Mouse (Mus musculus) stomach, embryonic 16.5 days (tissue): ENCODE measurements around the gene Tmem217. TPM values are rescaled to one million over a fixed set of nuclear protein-coding genes. Genes with fewer than 3 reads are reported as not detected.

Experiments
- ATAC-seq: fragments of 200-750 bp; cut with Nextera tagmentation; 2 replicates; pipeline ENCODE4 v1.8.0; 2017; ENCODE audit warnings: moderate number of reproducible peaks, moderate TSS enrichment; ENCODE audit not compliant: insufficient read depth, low FRiP score
- H3K27ac ChIP-seq: fragments of 300-500 bp; sonication (generic); 2 replicates; pipeline ENCODE4 v1.5.1; 2014; ENCODE audit warnings: low read length
- H3K27me3 ChIP-seq: fragments of 300-500 bp; sonication (generic); 2 replicates; pipeline ENCODE4 v1.6.1; 2014; ENCODE audit warnings: low read length, control low read depth, mixed read lengths; ENCODE audit not compliant: control insufficient read depth, insufficient read depth
- H3K36me3 ChIP-seq: fragments of 300-500 bp; sonication (generic); 2 replicates; pipeline ENCODE4 v1.6.1; 2014; ENCODE audit warnings: low read length; ENCODE audit not compliant: control insufficient read depth, insufficient read depth
- H3K4me1 ChIP-seq: fragments of 300-500 bp; sonication (generic); 2 replicates; pipeline ENCODE4 v1.6.1; 2014; ENCODE audit warnings: low read length, control low read depth, mixed read lengths; ENCODE audit not compliant: control insufficient read depth, insufficient read depth
- H3K4me2 ChIP-seq: fragments of 300-500 bp; sonication (generic); 2 replicates; pipeline ENCODE4 v1.6.1; 2014; ENCODE audit warnings: low read depth, low read length, mixed read lengths
- H3K4me3 ChIP-seq: fragments of 300-500 bp; sonication (generic); replicated peaks from 2 replicates; pipeline ENCODE4 v1.5.1; 2014; ENCODE audit warnings: mild to moderate bottlenecking, low read length
- H3K9ac ChIP-seq: fragments of 300-500 bp; sonication (generic); 2 replicates; pipeline ENCODE4 v1.6.1; 2014; ENCODE audit warnings: low read length
- H3K9me3 ChIP-seq: fragments of 300-500 bp; sonication (generic); replicated peaks from 2 replicates; pipeline ENCODE4 v1.6.1; 2016; ENCODE audit warnings: low read length, control low read depth; ENCODE audit not compliant: control insufficient read depth
- WGBS: fragments of 180-500 bp; shearing (Covaris S2); extraction: QIAGEN DNeasy Blood & Tissue Kit; methylation state at CpG from one replicate; pipeline ENCODE4 v1.1.7; 2014; 5-methylcytosine and 5-hydroxymethylcytosine counted together
- polyA plus RNA-seq: library from polyadenylated mRNA; unstranded; fragments of >200 nt; fragmentation: Nextera tagmentation; extraction: Ambion mirVana; gene quantifications from 2 replicates; pipeline ENCODE4 v1.2.1, GENCODE M21; 2015

The Tmem217 gene
- polyA plus RNA-seq, 1 experiment from 2014 or later: 0.61 TPM

DNA sequence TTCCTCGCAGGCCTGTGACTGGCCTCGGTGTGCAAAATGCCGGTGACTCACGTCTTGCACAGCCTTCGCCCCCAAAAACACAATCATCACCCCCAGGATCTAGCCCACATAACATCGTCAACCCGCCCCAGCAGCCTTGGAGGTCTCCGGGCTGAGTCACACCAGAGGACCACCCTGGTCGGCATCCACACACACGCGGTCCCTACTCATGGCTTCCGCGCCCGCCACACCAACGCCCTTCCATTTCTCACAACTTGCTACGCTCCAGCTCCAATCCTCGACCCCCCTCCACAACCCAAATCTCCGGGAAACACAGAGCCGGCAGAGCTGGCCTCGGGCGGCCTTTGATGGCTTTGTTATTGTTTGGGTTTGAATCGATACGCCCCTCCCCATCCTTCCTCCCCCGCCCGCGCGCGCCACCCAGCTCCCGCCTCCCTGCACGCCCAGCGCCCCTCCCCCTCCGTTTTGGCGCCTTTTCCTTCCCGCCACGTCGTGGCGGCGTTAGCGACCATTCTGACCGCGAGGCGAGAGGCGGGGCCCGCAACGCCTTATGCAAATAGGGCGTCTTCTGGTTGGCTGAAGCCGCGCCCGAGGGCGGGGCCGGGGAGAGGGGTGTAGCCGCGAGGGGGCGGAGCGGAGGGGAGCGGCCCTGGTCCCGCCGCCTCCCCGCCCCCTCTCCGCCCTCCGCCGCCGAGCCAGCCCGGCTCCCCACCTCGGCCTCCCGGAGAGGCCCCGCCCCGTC is 62.0 kb downstream of the Tmem217 start:
- peak; percentile 93 for ATAC-seq
- under 1% methylated on average over 62 of the region's 68 CpGs for WGBS

DNA sequence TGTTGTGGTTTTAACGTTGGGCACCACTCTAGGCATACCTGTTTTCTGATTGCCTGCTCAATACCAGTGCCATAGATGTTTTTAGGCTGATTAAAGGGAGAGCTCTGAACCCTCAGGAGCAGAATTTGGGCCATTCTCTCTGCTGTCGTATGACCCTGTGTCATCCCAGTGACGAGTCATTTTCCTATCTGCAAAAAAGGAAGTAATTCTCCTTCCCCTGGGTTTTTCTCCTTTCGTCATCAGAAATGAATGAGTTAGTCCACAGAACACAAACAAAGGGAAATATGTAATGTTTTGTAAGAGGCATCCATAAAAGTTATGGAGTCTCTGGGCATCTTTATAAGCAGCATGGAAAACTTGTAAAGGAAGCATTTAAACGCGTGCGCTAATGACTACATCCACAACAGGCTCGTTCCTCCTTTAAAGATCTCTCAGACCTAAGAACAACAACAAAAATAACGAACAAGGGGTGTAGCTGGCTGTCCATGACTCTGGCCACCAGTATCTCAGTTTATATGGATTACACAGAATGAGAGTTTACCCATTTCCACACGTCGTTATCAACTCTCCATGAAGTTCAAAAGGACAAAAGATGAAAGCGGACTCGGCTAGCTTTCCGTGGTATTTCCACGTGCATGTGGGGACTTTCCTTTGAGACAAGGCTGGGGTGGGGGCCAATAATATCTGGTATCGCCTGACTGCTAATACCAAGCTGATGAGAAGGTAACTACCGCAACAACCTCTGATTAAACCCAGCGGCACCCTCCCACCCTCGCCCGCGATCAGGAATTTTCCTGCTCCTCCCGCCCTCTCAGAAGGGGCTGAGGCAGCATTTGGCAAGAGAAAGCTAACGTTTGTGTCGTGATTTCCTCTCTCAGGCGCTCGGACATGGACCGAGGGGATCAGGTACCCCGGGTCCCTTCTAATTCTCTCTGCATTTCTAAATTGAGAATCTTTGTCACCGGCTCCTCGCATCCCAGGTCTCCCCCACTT is 62.9 kb downstream of the Tmem217 start:
- H3K4me1 ChIP-seq: peaks cover 15% of the 10 kb centered on the region
- H3K9me3 ChIP-seq: no peaks in the 10 kb centered on the region
- peak overlapping the region; percentile 82 for H3K4me2 ChIP-seq
- WGBS: 5% methylated on average over 30 of the region's 30 CpGs
- peak overlapping the region; percentile 83 for H3K27ac ChIP-seq
- H3K27me3 ChIP-seq: no peaks in the 10 kb centered on the region
- ATAC-seq: no peak
- peaks cover 5% of the 10 kb centered on the region; the same call in 1 of the 2 replicates for H3K36me3 ChIP-seq
- H3K4me3 ChIP-seq: peak overlapping the region; percentile 65
- peak overlapping the region; percentile 75 for H3K9ac ChIP-seq

More for the DNA sequence above, 62.0 kb downstream of the Tmem217 start:
- H3K36me3 ChIP-seq: peaks cover 9% of the 10 kb centered on the region; the same call in 1 of the 2 replicates
- H3K4me1 ChIP-seq: peaks cover 18% of the 10 kb centered on the region
- H3K27me3 ChIP-seq: no peaks in the 10 kb centered on the region
- peak overlapping the region; percentile 90 for H3K9ac ChIP-seq
- peak overlapping the region; percentile 83 for H3K27ac ChIP-seq
- H3K4me2 ChIP-seq: peak overlapping the region; percentile 91
- no peaks in the 10 kb centered on the region for H3K9me3 ChIP-seq
- peak overlapping the region; percentile 90 for H3K4me3 ChIP-seq

DNA sequence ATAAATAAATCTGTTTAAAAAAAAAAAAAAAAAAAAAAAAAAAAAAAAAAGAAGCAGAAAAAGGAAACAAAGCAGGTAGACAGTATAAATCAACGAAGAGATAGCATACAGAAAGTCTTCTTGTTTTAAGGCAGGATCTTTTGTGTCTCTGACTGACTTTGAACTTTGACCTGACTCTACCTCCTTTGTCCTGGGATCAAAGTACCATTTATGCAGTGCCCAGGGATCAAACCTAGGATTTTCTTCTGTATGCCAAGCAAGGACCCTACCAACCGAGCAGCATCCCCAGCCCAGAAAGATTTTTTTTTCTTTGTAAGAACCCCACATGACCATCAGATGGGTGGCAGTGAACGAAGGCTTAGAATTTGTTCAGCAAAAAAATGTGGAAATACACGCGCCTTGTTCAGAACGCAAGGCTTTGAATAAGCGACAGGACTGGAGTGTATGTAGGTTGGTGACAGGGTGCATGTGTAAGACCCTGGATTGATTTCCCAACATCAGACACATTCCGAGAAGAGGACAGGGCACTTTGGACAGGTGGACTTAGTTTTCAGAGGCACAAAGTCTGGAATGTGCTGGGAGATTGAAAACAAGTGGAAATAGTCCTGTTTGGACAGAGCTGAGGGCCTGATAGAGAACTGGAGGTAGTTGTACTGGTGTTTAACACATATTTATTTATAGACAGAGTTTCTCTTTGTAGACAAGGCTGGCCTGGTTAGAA is 63.8 kb downstream of the Tmem217 start:
- no peaks in the 10 kb centered on the region for H3K27me3 ChIP-seq
- WGBS: 84% methylated on average over 8 of the region's 8 CpGs
- no peak for ATAC-seq
- peaks cover 11% of the 10 kb centered on the region for H3K4me1 ChIP-seq
- no peak overlapping the region for H3K4me3 ChIP-seq
- H3K9ac ChIP-seq: no peak overlapping the region
- no peak overlapping the region for H3K27ac ChIP-seq
- no peak overlapping the region for H3K4me2 ChIP-seq
- H3K36me3 ChIP-seq: no peaks in the 10 kb centered on the region
- no peaks in the 10 kb centered on the region for H3K9me3 ChIP-seq

DNA sequence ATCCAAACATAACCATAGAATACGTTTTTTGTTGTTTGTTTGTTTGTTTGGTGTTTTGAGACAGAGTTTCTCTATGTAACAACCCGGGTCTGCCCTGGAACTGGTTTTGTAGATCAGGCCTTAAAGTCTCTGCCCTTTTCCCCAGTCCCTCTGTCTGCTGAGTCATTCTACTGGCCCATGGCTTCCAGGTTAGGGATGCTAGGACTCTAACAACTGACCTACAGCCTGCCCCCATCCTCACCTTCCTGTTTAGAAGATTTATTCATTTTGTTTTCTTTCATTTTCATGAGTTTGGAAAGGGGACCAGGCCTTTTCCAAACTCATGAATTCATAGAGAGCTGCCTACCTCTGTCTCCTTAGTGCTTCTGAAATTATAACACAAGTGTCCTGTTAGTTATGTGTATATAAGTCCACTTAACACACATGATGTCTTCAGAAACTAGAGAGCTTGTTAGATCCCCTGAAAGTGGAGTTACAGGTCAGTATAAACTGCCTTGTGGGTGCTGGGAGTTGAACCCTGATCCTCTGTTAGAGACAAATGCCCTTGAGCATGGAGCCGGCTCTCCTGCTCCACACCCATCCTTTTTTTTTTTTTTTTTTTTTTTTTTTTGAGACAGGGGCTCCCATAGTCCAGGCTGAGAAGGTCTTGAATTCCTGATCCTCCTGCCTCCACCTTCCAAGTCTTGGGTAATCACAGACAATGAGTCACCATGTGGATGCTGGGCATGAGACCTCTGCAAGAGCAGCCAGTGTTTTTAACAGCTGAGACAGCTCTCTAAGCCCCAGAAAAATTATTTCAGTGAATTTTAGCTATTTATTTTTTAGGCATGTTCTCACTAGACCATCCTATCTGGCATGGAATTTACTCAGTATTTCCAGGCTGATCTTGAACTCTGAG is 66.6 kb downstream of the Tmem217 start:
- Histone ChIP-seq H3K9ac (no peak overlapping the region), H3K9me3 (no peaks in the 10 kb centered on the region), H3K4me3 (no peak overlapping the region), H3K27ac (no peak overlapping the region), H3K27me3 (no peaks in the 10 kb centered on the region), H3K4me1 (peaks cover 5% of the 10 kb centered on the region; the same call in 1 of the 2 replicates), H3K36me3 (no peaks in the 10 kb centered on the region), H3K4me2 (no peak overlapping the region)
- 59% methylated on average over 3 of the region's 3 CpGs for WGBS
- ATAC-seq: no peak

DNA sequence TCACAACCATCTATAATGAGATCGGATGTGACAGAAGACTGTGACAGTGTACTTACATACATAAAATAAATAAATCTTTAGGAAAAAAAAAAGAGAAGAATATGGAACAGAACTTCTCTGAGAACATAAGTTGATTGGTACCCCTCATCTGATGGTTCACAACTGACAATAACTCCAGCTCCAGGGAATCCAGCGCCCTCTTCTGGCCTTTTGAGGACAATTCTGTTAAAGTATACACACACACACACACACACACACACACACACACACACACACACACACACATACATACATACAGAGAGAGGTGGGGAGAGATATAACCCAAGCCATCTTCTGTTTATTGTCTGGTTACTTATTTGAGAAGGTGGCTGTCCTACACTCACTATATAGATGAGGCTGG is 67.8 kb downstream of the Tmem217 start:
- no peak overlapping the region for H3K4me3 ChIP-seq
- no peak overlapping the region for H3K4me2 ChIP-seq
- no peak overlapping the region for H3K27ac ChIP-seq
- no peaks in the 10 kb centered on the region for H3K36me3 ChIP-seq
- H3K27me3 ChIP-seq: no peaks in the 10 kb centered on the region
- 87% methylated on average over 2 of the region's 2 CpGs for WGBS
- H3K4me1 ChIP-seq: peaks cover 5% of the 10 kb centered on the region; the same call in 1 of the 2 replicates
- H3K9me3 ChIP-seq: no peaks in the 10 kb centered on the region
- no peak overlapping the region for H3K9ac ChIP-seq
- no peak for ATAC-seq

DNA sequence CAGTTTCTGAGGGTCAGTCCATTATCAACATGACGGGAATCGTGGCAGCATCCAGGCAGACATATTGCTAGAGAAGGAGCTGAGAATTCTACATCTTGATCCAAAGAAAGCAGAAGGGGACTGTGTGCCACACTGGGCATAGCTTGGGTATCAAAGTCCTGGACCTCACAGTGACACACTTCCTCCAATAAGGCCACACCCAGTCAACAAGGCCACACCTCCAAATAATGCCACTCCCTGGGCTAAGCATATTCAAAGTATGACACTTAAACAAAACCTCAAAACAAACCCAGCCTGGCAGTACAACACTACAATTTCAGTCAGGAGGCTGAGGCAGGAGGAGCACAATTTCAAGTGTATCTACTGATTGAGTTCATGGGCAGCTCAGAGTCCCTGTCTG is 68.9 kb downstream of the Tmem217 start:
- no peak overlapping the region for H3K27ac ChIP-seq
- no peak overlapping the region for H3K4me2 ChIP-seq
- no peaks in the 10 kb centered on the region for H3K27me3 ChIP-seq
- H3K9ac ChIP-seq: no peak overlapping the region
- H3K9me3 ChIP-seq: no peaks in the 10 kb centered on the region
- H3K4me3 ChIP-seq: no peak overlapping the region
- no peaks in the 10 kb centered on the region for H3K4me1 ChIP-seq
- WGBS: 95% methylated on average over 2 of the region's 2 CpGs
- ATAC-seq: no peak
- H3K36me3 ChIP-seq: no peaks in the 10 kb centered on the region

DNA sequence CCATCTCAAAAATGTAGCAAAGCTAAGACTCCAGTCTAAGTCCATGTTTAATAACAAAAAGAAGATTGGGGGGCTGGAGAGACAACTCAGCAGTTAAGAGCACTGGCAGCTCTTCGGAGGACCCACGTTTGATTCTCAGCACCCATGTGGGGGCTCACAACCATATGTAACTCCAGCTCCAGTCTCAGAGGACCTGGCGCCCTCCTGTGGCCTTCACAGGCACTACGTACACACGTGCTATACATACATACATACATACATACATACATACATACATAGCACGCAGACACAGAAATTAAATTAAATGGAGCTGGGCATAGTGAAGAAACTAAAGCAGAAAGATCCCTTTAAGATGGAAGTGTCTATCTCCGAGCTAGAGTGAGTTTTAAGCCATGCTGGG is 69.6 kb downstream of the Tmem217 start:
- H3K27me3 ChIP-seq: no peaks in the 10 kb centered on the region
- H3K4me2 ChIP-seq: no peak overlapping the region
- ATAC-seq: no peak
- WGBS: 93% methylated on average over 7 of the region's 7 CpGs
- no peak overlapping the region for H3K9ac ChIP-seq
- H3K4me1 ChIP-seq: no peaks in the 10 kb centered on the region
- no peaks in the 10 kb centered on the region for H3K36me3 ChIP-seq
- no peak overlapping the region for H3K4me3 ChIP-seq
- H3K9me3 ChIP-seq: no peaks in the 10 kb centered on the region; the same call in 1 of the 2 replicates
- H3K27ac ChIP-seq: no peak overlapping the region

DNA sequence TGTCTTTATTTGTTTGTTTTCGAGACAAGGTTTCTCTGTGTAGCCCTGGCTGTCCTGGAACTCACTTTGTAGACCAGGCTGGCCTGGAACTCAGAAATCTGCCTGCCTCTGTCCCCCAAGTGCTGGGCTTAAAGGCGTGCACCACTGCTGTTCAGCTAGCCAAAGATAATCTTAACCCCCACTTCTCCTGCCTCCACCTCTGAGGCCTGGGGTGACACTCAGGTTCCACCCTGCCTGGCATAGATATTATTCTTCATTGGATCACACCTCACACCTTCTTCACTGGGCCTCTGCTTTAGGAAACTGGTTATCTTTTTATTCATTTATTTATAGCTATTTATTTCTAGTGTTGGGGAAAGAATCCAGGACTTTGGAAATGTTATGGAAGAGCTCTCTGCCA is 71.9 kb downstream of the Tmem217 start:
- no peaks in the 10 kb centered on the region for H3K4me1 ChIP-seq
- H3K36me3 ChIP-seq: no peaks in the 10 kb centered on the region
- H3K4me2 ChIP-seq: no peak overlapping the region
- no peak overlapping the region for H3K9ac ChIP-seq
- no peak overlapping the region for H3K27ac ChIP-seq
- no peak for ATAC-seq
- no peaks in the 10 kb centered on the region for H3K27me3 ChIP-seq
- 81% methylated on average over 2 of the region's 2 CpGs for WGBS
- no peaks in the 10 kb centered on the region; the same call in 1 of the 2 replicates for H3K9me3 ChIP-seq
- H3K4me3 ChIP-seq: no peak overlapping the region
